Mouse (Mus musculus) bone marrow, adult 2 months (tissue): ENCODE data around the gene Pter.

Experiments used
- CTCF ChIP-seq: fragments of 200-500 bp; IDR thresholded peaks from 2 replicates; pipeline ENCODE4 v1.5.1; 2011; ENCODE audit warnings: low read length, control low read depth; ENCODE audit not compliant: control insufficient read depth, insufficient read depth
- POLR2A ChIP-seq: fragments of 200-500 bp; IDR thresholded peaks from 2 replicates; pipeline ENCODE4 v1.6.1; 2011; ENCODE audit warnings: low read depth, mild to moderate bottlenecking, control low read depth, low read length, borderline replicate concordance; ENCODE audit not compliant: control insufficient read depth

DNA sequence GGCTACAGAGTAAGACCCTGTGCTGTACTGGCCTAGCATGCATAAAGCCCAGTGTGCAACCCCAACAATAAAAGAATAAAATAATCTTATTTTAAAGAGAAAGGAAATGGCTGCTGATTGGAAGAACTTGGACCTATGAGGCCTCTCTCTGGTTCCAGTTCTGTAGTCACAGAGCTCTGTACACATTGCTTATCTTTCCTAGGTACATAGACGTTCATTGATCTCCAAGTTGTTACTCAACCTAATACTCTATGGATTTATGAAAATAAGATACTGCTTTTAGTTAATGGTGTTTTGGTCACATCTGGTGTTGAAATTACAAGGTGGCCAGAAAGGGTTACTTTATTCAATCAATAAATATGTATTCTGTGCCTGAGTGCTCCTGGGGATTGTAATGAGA is 1.8 kb downstream of the Pter start:
- no peak for TF ChIP-seq POLR2A
- TF ChIP-seq CTCF = no peak
